Mouse (Mus musculus) heart, adult 2 months (tissue): ENCODE results near the gene Mgp. TPM values are rescaled to one million over a fixed set of nuclear protein-coding genes. Genes with fewer than 3 reads are reported as not detected.

Experiments
- DNase-seq, 2 experiments: peaks; one replicate each; pipeline ENCODE4 v3.0.0; 2021
- H3K27ac ChIP-seq: fragments of 200-600 bp; 2 replicates; pipeline ENCODE4 v1.8.1; 2022
- H3K27me3 ChIP-seq: fragments of 200-500 bp; 2 replicates; pipeline ENCODE4 v1.6.1; 2012; ENCODE audit warnings: mild to moderate bottlenecking, low read length, inconsistent platforms, mixed read lengths; ENCODE audit not compliant: control insufficient read depth, insufficient read depth
- H3K36me3 ChIP-seq: fragments of 200-500 bp; 2 replicates; pipeline ENCODE4 v1.6.1; 2012; ENCODE audit warnings: low read length, inconsistent platforms; ENCODE audit not compliant: control insufficient read depth, insufficient read depth
- H3K4me1 ChIP-seq: fragments of 200-500 bp; 2 replicates; pipeline ENCODE4 v1.6.1; 2011; ENCODE audit warnings: low read length; ENCODE audit not compliant: control insufficient read depth, insufficient read depth
- H3K4me3 ChIP-seq: fragments of 200-600 bp; 2 replicates; pipeline ENCODE4 v1.8.1; 2022
- H3K79me2 ChIP-seq: fragments of 200-500 bp; replicated peaks from 2 replicates; pipeline ENCODE4 v1.6.1; 2012; ENCODE audit warnings: mild to moderate bottlenecking, inconsistent platforms, low read length, moderate library complexity, mixed read lengths; ENCODE audit not compliant: control insufficient read depth, insufficient read depth
- H3K9ac ChIP-seq: fragments of 200-500 bp; 2 replicates; pipeline ENCODE4 v1.6.1; 2012; ENCODE audit warnings: low read depth, mild to moderate bottlenecking, control low read depth, inconsistent platforms, low read length, mixed read lengths
- CTCF ChIP-seq: fragments of 200-600 bp; IDR thresholded peaks from 2 replicates; pipeline ENCODE4 v1.8.1; 2022; ENCODE audit warnings: antibody characterized with exemption, mild to moderate bottlenecking, moderate library complexity
- EP300 ChIP-seq: fragments of 200-500 bp; IDR thresholded peaks from 2 replicates; pipeline ENCODE4 v1.6.1; 2011; ENCODE audit warnings: low read depth, low read length, control low read depth; ENCODE audit not compliant: insufficient read depth
- POLR2A ChIP-seq: fragments of 200-500 bp; IDR thresholded peaks from 2 replicates; pipeline ENCODE4 v1.6.1; 2011; ENCODE audit warnings: mild to moderate bottlenecking, low read depth, low read length, control low read depth; ENCODE audit not compliant: insufficient read depth
- WGBS: fragments of 180-500 bp; shearing (Covaris S2); methylation state at CpG from one replicate; pipeline ENCODE4 v1.1.7; 2018; 5-methylcytosine and 5-hydroxymethylcytosine counted together
- intact Hi-C: fragments of 180-260 bp; cut with DNase I; formaldehyde crosslinking; loops from one replicate; pipeline ENCODE4 v1.15.1; 2025
- polyA plus RNA-seq: library from polyadenylated mRNA; depleted of rRNA; stranded (reverse); fragments of >200 nt; gene quantifications from 2 replicates; pipeline ENCODE4 v1.2.3, GENCODE M21; 2012
- total RNA-seq, 2 experiments: library from RNA; stranded (reverse); gene quantifications; 2 replicates each; pipeline ENCODE4 v1.2.3; 2021

Gene Mgp
- total and polyA plus RNA-seq, 3 experiments = 409 to 1,296 (median 433) TPM

DNA sequence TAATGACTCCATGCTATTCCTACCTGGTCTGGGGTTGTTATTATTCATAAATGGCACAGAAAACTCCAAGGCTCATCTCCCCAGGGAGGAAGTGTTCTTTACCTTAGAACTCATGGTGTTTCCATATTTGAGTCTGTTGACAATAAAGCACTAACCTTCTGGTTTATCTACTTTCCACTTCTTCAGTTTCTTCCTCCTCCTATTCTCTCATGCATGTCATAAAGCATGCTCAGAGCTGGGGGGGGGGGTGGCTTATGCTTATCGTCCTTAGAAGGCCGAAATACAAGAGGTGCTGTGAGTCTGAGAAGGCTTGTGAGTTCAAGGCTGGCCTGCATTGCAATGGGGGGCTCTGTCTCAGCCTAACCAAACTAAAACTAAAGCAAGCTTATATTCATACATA lies 20.4 kb downstream of the Mgp start:
- Histone ChIP-seq H3K27ac (no peak overlapping the region; the same call in 1 of the 2 replicates), H3K9ac (no peak overlapping the region), H3K4me3 (no peak overlapping the region), H3K36me3 (no peaks in the 10 kb centered on the region), H3K27me3 (no peaks in the 10 kb centered on the region), H3K4me1 (peaks cover 6% of the 10 kb centered on the region), H3K79me2 (no peaks in the 10 kb centered on the region)
- DNase-seq = no peak
- 50% methylated on average over 2 of the region's 2 CpGs for WGBS
- intact Hi-C loops = no loop called here
- no peak for TF ChIP-seq POLR2A
- no peak for TF ChIP-seq CTCF
- TF ChIP-seq EP300 = no peak

DNA sequence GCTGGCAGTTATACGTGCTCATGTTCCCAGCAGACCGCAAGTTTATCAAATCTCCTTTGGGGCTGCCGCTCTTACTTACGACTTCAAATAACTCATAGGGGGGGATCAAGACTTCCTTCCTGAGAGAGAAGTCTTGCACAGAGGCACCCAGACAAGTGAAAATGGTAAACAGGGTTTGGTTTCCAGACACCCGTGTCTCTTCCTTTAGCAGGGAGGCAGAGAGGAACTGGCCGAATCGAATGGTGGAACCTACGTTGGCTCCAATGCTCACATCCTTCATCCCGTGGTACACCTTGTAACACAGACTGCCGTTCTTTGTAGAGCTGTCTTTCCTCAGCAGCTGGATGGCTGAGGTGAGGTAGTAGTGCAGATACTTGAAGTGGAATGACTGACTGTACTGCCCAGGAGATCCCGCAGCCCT lies 21.3 kb downstream of the Mgp start:
- Histone ChIP-seq H3K4me3 (no peak overlapping the region), H3K27me3 (no peaks in the 10 kb centered on the region), H3K9ac (no peak overlapping the region), H3K36me3 (no peaks in the 10 kb centered on the region), H3K79me2 (no peaks in the 10 kb centered on the region), H3K27ac (no peak overlapping the region), H3K4me1 (peaks cover 6% of the 10 kb centered on the region)
- intact Hi-C loops = no loop called here
- no peak for TF ChIP-seq EP300
- TF ChIP-seq CTCF = no peak
- TF ChIP-seq POLR2A = no peak
- 62% methylated on average over 11 of the region's 11 CpGs for WGBS
- no peak for DNase-seq

DNA sequence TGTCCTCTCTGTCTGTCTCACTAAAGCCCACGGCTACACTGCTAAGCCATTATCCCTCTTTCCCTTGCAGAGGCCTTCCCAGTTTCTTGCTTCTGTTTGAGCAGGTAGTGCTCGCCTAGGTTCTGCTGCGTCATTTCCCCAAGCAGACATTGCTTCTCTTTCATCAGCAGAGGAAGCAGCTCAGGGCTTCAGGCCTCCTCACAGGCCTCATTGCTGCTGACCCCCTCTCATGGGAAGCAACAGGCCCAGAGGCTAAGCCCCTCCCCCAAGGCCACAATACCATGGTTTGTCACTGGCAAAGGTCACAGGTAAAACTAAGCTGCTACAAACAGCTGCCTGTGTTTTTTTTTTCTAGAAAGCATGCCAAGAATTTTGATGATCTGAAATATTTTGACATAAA lies 22.9 kb downstream of the Mgp start:
- Histone ChIP-seq H3K9ac (no peak overlapping the region), H3K27ac (no peak overlapping the region), H3K36me3 (no peaks in the 10 kb centered on the region), H3K79me2 (no peaks in the 10 kb centered on the region), H3K27me3 (no peaks in the 10 kb centered on the region), H3K4me3 (no peak overlapping the region), H3K4me1 (peaks cover 4% of the 10 kb centered on the region)
- no peak for TF ChIP-seq POLR2A
- no peak for TF ChIP-seq CTCF
- TF ChIP-seq EP300 = no peak
- DNase-seq = no peak
- intact Hi-C loops = loop anchor here (2.0 kb wide), 1 partner anchor 22 kb away; no protein-coding TSS in a partner anchor
- 59% methylated on average over 3 of the region's 3 CpGs for WGBS

- TF ChIP-seq CTCF (no peak), POLR2A (no peak), EP300 (no peak)
- Histone ChIP-seq H3K9ac (no peak overlapping the region), H3K27ac (no peak overlapping the region)
These were observed 23.3 kb downstream of the Mgp start for GRCm38 (mm10) chr6:136852348-136852747.

GRCm38 (mm10) chr6:136850267-136850666 lies 25.4 kb downstream of the Mgp start:
- Histone ChIP-seq H3K36me3 (no peaks in the 10 kb centered on the region), H3K27me3 (no peaks in the 10 kb centered on the region), H3K9ac (no peak overlapping the region), H3K79me2 (no peaks in the 10 kb centered on the region), H3K4me3 (no peak overlapping the region), H3K4me1 (peaks cover 2% of the 10 kb centered on the region), H3K27ac (no peak overlapping the region)
- TF ChIP-seq CTCF = no peak
- TF ChIP-seq POLR2A = no peak
- TF ChIP-seq EP300 = no peak
- intact Hi-C loops = no loop called here
- WGBS = 42% methylated on average over 6 of the region's 6 CpGs
- no peak for DNase-seq

More at GRCm38 (mm10) chr6:136852348-136852747, 23.3 kb downstream of the Mgp start:
- H3K36me3 ChIP-seq = no peaks in the 10 kb centered on the region
- intact Hi-C loops = loop anchor here (2.0 kb wide), 1 partner anchor 22 kb away; no protein-coding TSS in a partner anchor
- no peak overlapping the region for H3K4me3 ChIP-seq
- WGBS = 79% methylated on average over 4 of the region's 4 CpGs
- H3K27me3 ChIP-seq = no peaks in the 10 kb centered on the region
- no peaks in the 10 kb centered on the region for H3K79me2 ChIP-seq
- no peak for DNase-seq
- peaks cover 4% of the 10 kb centered on the region for H3K4me1 ChIP-seq

DNA sequence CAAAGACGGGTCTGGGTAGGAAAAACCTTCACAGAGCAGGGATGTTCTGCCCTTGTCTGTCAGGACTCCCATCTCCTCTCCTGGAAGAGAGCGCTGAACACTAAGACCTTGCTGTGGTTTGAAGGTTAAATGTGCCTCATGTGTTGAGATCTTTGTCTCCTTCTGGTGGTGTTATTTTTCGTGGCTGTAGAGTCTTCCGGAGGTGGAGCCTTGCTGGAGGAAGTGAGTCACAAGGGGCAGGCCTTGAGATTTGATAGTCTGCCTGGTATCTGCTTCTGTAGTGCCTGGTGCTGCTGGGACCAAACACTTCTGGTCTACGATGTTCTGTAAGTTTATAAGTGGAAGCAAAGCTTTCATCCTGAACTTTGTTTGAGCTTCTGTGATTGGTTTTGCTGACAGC lies 26.7 kb downstream of the Mgp start:
- TF ChIP-seq POLR2A (no peak), CTCF (no peak), EP300 (no peak)
- intact Hi-C loops = no loop called here
- DNase-seq = no peak
- Histone ChIP-seq H3K4me3 (no peak overlapping the region), H3K27ac (no peak overlapping the region), H3K4me1 (no peaks in the 10 kb centered on the region; the same call in 1 of the 2 replicates), H3K9ac (no peak overlapping the region), H3K27me3 (no peaks in the 10 kb centered on the region), H3K36me3 (no peaks in the 10 kb centered on the region), H3K79me2 (no peaks in the 10 kb centered on the region)
- 84% methylated on average over 5 of the region's 5 CpGs for WGBS
